15 mouse cellular contexts compared by ENCODE assay signal in genomic region chr17:50668681-50669208, GRCm38 (mm10).
"Had no signal": no experiment of that assay in that cellular context is flagged by ENCODE, and none has a peak within 500 bp of the region (broad histone marks: within the 10 kb centered on the region; RNA-seq: fewer than 3 reads in every experiment).

No protein-coding gene starts in this region.

- H3K4me3 ChIP-seq: limb, embryonic 13.5 days; midbrain, embryonic 10.5 days; myocyte; neural tube, embryonic 15.5 days had no signal

- H3K9ac ChIP-seq: limb, embryonic 13.5 days; liver, embryonic 14.5 days; neural tube, embryonic 15.5 days had no signal

- H3K4me1 ChIP-seq: midbrain, embryonic 10.5 days; neural tube, embryonic 15.5 days had no signal

- H3K27me3 ChIP-seq: limb, embryonic 13.5 days; neural tube, embryonic 15.5 days had no signal

- H3K27ac ChIP-seq: limb, embryonic 13.5 days; liver, embryonic 14.5 days; midbrain, embryonic 10.5 days; neural tube, embryonic 15.5 days had no signal

- H3K9me3 ChIP-seq: neural tube, embryonic 15.5 days had no signal

- ATAC-seq: lung, postnatal 0 days had no signal

- H3K4me2 ChIP-seq: limb, embryonic 13.5 days; neural tube, embryonic 15.5 days had no signal

- H3K36me3 ChIP-seq: limb, embryonic 13.5 days; neural tube, embryonic 15.5 days had no signal

- DNase-seq: kidney, adult 8-10 months; kidney, postnatal 25 days; layer of hippocampus, adult 9-11 months; layer of hippocampus, postnatal 36 days; lung, adult 18-20 months; lung, postnatal 4 days; right cerebral cortex, postnatal 14 days; thymus, adult 18-20 months; thymus, postnatal 14 days had no signal
